Mouse (Mus musculus): ENCODE results near the gene Rin3.

Gene Rin3

GRCm38 (mm10) chr12:102330731-102331130, 47.9 kb downstream of the Rin3 start:
- no peak for DNase-seq (ENCODE audit: low read depth, low spot score)

- DNase-seq (ENCODE audit: low read depth, low spot score) = no peak
These were observed 50.3 kb downstream of the Rin3 start for GRCm38 (mm10) chr12:102333101-102333500.

GRCm38 (mm10) chr12:102339085-102339484, 56.2 kb downstream of the Rin3 start:
- DNase-seq (ENCODE audit: low read depth, low spot score) = peak; percentile 17

- DNase-seq (ENCODE audit: low read depth, low spot score) = no peak
These were observed 57.6 kb downstream of the Rin3 start for GRCm38 (mm10) chr12:102340471-102340870.

GRCm38 (mm10) chr12:102342147-102342546, 59.3 kb downstream of the Rin3 start:
- no peak for DNase-seq (ENCODE audit: low read depth, low spot score)

GRCm38 (mm10) chr12:102342602-102343001, 59.8 kb downstream of the Rin3 start:
- DNase-seq (ENCODE audit: low read depth, low spot score) = no peak

- DNase-seq (ENCODE audit: low read depth, low spot score) = no peak
These were observed 62.4 kb downstream of the Rin3 start for GRCm38 (mm10) chr12:102345031-102345815.

- DNase-seq (ENCODE audit: low read depth, low spot score) = peak; percentile 81
These were observed 63.7 kb downstream of the Rin3 start for GRCm38 (mm10) chr12:102346507-102346906.

GRCm38 (mm10) chr12:102348447-102348846, 65.6 kb downstream of the Rin3 start:
- DNase-seq (ENCODE audit: low read depth, low spot score) = no peak

- peak; percentile 50 for DNase-seq (ENCODE audit: low read depth, low spot score)
These were observed 68.1 kb downstream of the Rin3 start for GRCm38 (mm10) chr12:102350997-102351396.

- no peak for DNase-seq (ENCODE audit: low read depth, low spot score)
These were observed 71.5 kb downstream of the Rin3 start for GRCm38 (mm10) chr12:102354126-102354984.

GRCm38 (mm10) chr12:102355784-102356183, 72.9 kb downstream of the Rin3 start:
- no peak for DNase-seq (ENCODE audit: low read depth, low spot score)

GRCm38 (mm10) chr12:102356781-102357180, 73.9 kb downstream of the Rin3 start:
- no peak for DNase-seq (ENCODE audit: low read depth, low spot score)

GRCm38 (mm10) chr12:102359390-102359789, 76.5 kb downstream of the Rin3 start:
- DNase-seq (ENCODE audit: low read depth, low spot score) = no peak

- no peak for DNase-seq (ENCODE audit: low read depth, low spot score)
These were observed 78.6 kb downstream of the Rin3 start for GRCm38 (mm10) chr12:102361189-102362161.

GRCm38 (mm10) chr12:102365016-102365415, 82.2 kb downstream of the Rin3 start:
- no peak for DNase-seq (ENCODE audit: low read depth, low spot score)

GRCm38 (mm10) chr12:102366126-102366816, 83.4 kb downstream of the Rin3 start:
- DNase-seq (ENCODE audit: low read depth, low spot score) = no peak

- DNase-seq (ENCODE audit: low read depth, low spot score) = peak; percentile 31
These were observed 84.2 kb downstream of the Rin3 start for GRCm38 (mm10) chr12:102367075-102367474.

GRCm38 (mm10) chr12:102368066-102368465, 85.2 kb downstream of the Rin3 start:
- peak; percentile 88 for DNase-seq (ENCODE audit: low read depth, low spot score)

- DNase-seq (ENCODE audit: low read depth, low spot score) = no peak
These were observed 85.7 kb downstream of the Rin3 start for GRCm38 (mm10) chr12:102368556-102368955.

Measured in CD4-positive, CD25-positive, alpha-beta regulatory T cell, adult 2 months (primary cell).